ENCODE assay signal across 14 mouse cellular contexts in the genomic region with DNA sequence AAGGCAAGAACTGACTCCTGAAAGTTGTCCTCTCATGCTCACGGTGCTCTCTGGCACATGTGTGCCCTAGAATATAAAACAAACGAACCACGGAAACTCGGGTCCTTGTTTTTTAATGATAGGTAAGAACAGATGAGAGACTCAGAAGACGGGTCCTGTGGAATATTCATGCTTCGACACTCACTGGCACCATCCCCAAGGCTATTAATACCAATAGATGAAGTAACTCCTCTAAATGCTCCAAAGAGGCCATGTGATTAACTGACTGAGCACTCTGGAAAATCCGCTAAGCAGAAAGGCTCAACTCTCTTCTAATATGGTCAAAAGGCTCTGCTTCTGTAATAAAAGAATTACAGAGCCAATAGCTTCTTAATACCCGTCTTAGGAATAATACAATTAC.
"Had no signal": no experiment of that assay in that cellular context is flagged by ENCODE, and none has a peak within 500 bp of the region (broad histone marks: within the 10 kb centered on the region; RNA-seq: fewer than 3 reads in every experiment).

No protein-coding gene starts in this region.

- DNase-seq: kidney, adult 18-20 months; kidney, adult 9 months; kidney, postnatal 14 days; kidney, postnatal 4 days; layer of hippocampus, postnatal 36 days; liver, embryonic 13.5 days; lung, postnatal 4 days; thymus, adult 18-20 months; thymus, postnatal 36 days had no signal

- H3K27ac ChIP-seq: left cerebral cortex, adult 2 months; liver, embryonic 13.5 days; lung, embryonic 15.5 days; midbrain, embryonic 12.5 days; neural tube, embryonic 13.5 days had no signal

- H3K4me3 ChIP-seq: left cerebral cortex, adult 2 months; liver, embryonic 13.5 days; lung, embryonic 15.5 days; midbrain, embryonic 12.5 days; myocyte; neural tube, embryonic 13.5 days had no signal
